Mouse (Mus musculus): ENCODE data around the gene Slc25a29. TPM values are rescaled to one million over a fixed set of nuclear protein-coding genes. Genes with fewer than 3 reads are reported as not detected.

Gene Slc25a29
- polyA plus RNA-seq, 1 experiment, result 24.4 TPM

DNA sequence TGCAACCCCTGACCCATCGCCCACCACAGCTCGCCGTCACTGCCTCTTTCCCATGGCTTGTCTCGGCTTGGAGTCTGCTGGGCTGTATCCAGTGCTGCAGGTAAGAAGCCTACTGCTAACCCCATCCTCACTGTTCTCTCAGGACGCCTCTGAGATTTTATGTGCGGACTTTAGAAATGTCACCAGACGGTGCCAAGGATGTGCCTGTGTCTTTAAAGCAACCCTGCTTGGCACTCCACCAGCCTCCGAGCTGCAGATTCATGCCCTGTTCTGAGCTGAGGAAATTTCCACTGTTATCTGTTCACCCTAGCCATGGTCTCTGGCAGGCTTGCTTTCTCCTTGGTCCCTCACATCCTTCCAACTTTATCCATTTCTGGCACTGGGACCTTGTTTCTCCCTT lies 2.8 kb downstream of the Slc25a29 start:
- Histone ChIP-seq H3K27ac (ENCODE audit: control insufficient read depth, insufficient read depth, low read length) (no peak overlapping the region), H3K4me1 (replicated peaks; ENCODE audit: control insufficient read depth, insufficient read depth, low read length) (peaks cover 24% of the 10 kb centered on the region), H3K36me3 (ENCODE audit: control insufficient read depth, insufficient read depth, low read length) (no peaks in the 10 kb centered on the region), H3K27me3 (ENCODE audit: control insufficient read depth, insufficient read depth, low read length) (no peaks in the 10 kb centered on the region), H3K4me3 (ENCODE audit: control insufficient read depth, insufficient read depth, low read length) (no peak overlapping the region)
- 94% methylated on average over 8 of the region's 8 CpGs for whole genome bisulfite sequencing
- DNase-seq, result no peak
- TF ChIP-seq CTCF (IDR thresholded peaks at IDR 0.05; ENCODE audit: borderline replicate concordance, control insufficient read depth, extremely low read depth, insufficient read depth, low read length, poor library complexity) (no peak), POLR2A (IDR thresholded peaks at IDR 0.05; ENCODE audit: control insufficient read depth, extremely low read depth, insufficient read depth, low read length, poor library complexity) (no peak)

DNA sequence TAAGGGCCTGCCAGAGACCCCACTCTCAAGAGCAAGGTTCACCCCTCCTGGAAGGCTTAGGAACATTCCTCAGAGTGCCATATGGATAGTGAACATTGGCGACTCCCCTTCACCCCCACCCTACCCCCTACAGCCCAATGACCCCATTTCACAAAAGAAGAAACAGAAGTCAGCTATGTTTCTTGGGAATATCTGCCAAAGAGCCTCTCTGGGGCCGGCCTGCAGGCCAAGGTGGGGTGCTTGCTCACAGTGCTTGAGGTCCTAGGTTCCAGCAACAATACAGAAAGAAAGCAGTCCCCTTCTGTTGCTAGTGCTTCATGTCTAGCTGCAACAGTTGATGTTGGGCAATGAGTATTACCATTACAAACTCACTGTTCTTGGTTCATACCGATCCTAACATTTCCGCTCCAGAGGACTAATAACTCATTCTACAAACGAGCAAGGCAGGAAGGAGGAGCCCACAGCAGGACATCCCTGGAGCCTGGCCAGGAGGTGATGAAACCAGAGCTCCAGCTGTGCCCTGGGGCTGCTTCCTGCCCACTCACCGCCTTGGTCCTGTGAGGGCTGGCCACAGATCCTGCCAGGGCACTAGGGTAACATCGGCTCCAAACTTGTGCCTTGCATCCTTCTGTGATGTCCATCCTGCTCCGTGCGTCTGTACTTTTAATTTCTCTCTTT lies 3.6 kb downstream of the Slc25a29 start:
- Histone ChIP-seq H3K4me1 (replicated peaks; ENCODE audit: control insufficient read depth, insufficient read depth, low read length) (peaks cover 17% of the 10 kb centered on the region), H3K27ac (ENCODE audit: control insufficient read depth, insufficient read depth, low read length) (no peak overlapping the region), H3K36me3 (ENCODE audit: control insufficient read depth, insufficient read depth, low read length) (no peaks in the 10 kb centered on the region), H3K4me3 (ENCODE audit: control insufficient read depth, insufficient read depth, low read length) (no peak overlapping the region), H3K27me3 (ENCODE audit: control insufficient read depth, insufficient read depth, low read length) (no peaks in the 10 kb centered on the region)
- whole genome bisulfite sequencing, result 62% methylated on average over 9 of the region's 9 CpGs
- DNase-seq, result no peak
- TF ChIP-seq POLR2A (IDR thresholded peaks at IDR 0.05; ENCODE audit: control insufficient read depth, extremely low read depth, insufficient read depth, low read length, poor library complexity), result no peak
- no peak for TF ChIP-seq CTCF (IDR thresholded peaks at IDR 0.05; ENCODE audit: borderline replicate concordance, control insufficient read depth, extremely low read depth, insufficient read depth, low read length, poor library complexity)

DNA sequence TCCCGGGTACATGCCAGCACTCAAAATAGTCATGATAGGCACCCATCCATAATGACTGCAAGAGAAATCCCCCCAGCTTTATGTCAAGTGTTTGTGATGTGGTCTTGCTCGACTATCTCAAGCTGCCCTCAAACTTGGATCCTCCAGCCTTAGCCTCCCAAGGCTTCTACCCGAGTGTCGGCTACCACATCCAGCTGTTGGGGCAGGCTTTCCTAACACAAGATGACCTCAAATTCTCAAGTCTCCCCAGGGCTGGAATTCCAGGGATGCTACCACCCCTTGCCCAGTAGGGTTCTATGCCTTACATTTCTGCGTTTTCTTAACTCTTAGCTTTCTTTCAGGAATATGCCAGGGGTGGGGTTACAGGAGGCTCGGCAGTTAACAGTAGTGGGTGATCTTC lies 5.3 kb downstream of the Slc25a29 start:
- Histone ChIP-seq H3K27ac (ENCODE audit: control insufficient read depth, insufficient read depth, low read length) (no peak overlapping the region), H3K27me3 (ENCODE audit: control insufficient read depth, insufficient read depth, low read length) (no peaks in the 10 kb centered on the region), H3K4me1 (replicated peaks; ENCODE audit: control insufficient read depth, insufficient read depth, low read length) (peaks cover 8% of the 10 kb centered on the region), H3K36me3 (ENCODE audit: control insufficient read depth, insufficient read depth, low read length) (no peaks in the 10 kb centered on the region), H3K4me3 (ENCODE audit: control insufficient read depth, insufficient read depth, low read length) (no peak overlapping the region)
- 92% methylated on average over 6 of the region's 6 CpGs for WGBS
- TF ChIP-seq CTCF (IDR thresholded peaks at IDR 0.05; ENCODE audit: borderline replicate concordance, control insufficient read depth, extremely low read depth, insufficient read depth, low read length, poor library complexity) (no peak), POLR2A (IDR thresholded peaks at IDR 0.05; ENCODE audit: control insufficient read depth, extremely low read depth, insufficient read depth, low read length, poor library complexity) (no peak)
- DNase-seq, result no peak

DNA sequence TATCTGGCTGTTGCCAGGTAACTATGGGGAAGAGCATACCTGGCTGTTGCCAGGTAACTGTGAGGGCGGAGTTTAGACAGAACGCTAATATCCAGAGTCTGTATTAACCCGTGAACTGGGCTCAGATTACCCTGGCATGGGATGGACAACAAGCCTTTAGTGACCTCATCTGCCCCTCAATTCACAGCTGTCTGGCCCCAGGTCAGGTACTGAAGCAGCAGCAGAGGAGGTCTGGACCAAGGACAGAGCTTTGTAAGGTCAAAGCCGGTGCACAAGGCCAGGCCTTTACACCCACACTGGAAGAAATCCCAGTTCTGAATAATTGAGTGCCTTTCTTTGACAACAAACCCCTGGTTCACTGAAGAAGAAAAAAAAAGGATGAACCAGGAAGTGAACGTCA lies 6.0 kb downstream of the Slc25a29 start:
- no peaks in the 10 kb centered on the region for H3K36me3 ChIP-seq (ENCODE audit: control insufficient read depth, insufficient read depth, low read length)
- DNase-seq, result no peak
- peaks cover 1% of the 10 kb centered on the region; the same call in 1 of the 2 replicates for H3K4me1 ChIP-seq (replicated peaks; ENCODE audit: control insufficient read depth, insufficient read depth, low read length)
- no peak for TF ChIP-seq CTCF (IDR thresholded peaks at IDR 0.05; ENCODE audit: borderline replicate concordance, control insufficient read depth, extremely low read depth, insufficient read depth, low read length, poor library complexity)
- no peak for TF ChIP-seq POLR2A (IDR thresholded peaks at IDR 0.05; ENCODE audit: control insufficient read depth, extremely low read depth, insufficient read depth, low read length, poor library complexity)
- no peak overlapping the region for H3K27ac ChIP-seq (ENCODE audit: control insufficient read depth, insufficient read depth, low read length)
- H3K4me3 ChIP-seq (ENCODE audit: control insufficient read depth, insufficient read depth, low read length), result no peak overlapping the region
- 88% methylated on average over 5 of the region's 5 CpGs for WGBS
- H3K27me3 ChIP-seq (ENCODE audit: control insufficient read depth, insufficient read depth, low read length), result no peaks in the 10 kb centered on the region

DNA sequence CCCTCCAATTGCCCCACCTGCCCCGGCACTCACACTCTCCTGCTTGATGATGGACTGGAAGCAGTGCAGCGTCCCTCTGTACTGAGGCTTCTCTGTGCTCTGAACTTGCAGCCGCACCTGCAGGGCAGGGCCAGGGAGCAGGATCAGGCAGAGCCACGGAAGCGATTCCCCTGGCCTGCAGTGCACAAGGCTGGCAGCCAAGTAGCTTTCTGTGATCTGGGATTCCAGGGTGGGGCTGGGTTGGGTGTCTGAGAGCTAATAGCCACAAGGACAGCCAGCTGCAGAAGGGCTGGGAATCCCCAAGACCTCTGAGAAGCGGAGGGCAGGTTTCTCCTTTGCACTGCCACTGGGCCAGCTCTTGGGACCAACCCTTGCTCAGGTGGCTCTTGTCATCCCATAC lies 8.0 kb downstream of the Slc25a29 start:
- Histone ChIP-seq H3K4me3 (ENCODE audit: control insufficient read depth, insufficient read depth, low read length) (no peak overlapping the region), H3K4me1 (replicated peaks; ENCODE audit: control insufficient read depth, insufficient read depth, low read length) (no peaks in the 10 kb centered on the region), H3K27ac (ENCODE audit: control insufficient read depth, insufficient read depth, low read length) (no peak overlapping the region), H3K27me3 (ENCODE audit: control insufficient read depth, insufficient read depth, low read length) (no peaks in the 10 kb centered on the region), H3K36me3 (ENCODE audit: control insufficient read depth, insufficient read depth, low read length) (no peaks in the 10 kb centered on the region)
- WGBS, result 97% methylated on average over 6 of the region's 6 CpGs
- TF ChIP-seq POLR2A (IDR thresholded peaks at IDR 0.05; ENCODE audit: control insufficient read depth, extremely low read depth, insufficient read depth, low read length, poor library complexity), result no peak
- no peak for TF ChIP-seq CTCF (IDR thresholded peaks at IDR 0.05; ENCODE audit: borderline replicate concordance, control insufficient read depth, extremely low read depth, insufficient read depth, low read length, poor library complexity)
- no peak for DNase-seq

DNA sequence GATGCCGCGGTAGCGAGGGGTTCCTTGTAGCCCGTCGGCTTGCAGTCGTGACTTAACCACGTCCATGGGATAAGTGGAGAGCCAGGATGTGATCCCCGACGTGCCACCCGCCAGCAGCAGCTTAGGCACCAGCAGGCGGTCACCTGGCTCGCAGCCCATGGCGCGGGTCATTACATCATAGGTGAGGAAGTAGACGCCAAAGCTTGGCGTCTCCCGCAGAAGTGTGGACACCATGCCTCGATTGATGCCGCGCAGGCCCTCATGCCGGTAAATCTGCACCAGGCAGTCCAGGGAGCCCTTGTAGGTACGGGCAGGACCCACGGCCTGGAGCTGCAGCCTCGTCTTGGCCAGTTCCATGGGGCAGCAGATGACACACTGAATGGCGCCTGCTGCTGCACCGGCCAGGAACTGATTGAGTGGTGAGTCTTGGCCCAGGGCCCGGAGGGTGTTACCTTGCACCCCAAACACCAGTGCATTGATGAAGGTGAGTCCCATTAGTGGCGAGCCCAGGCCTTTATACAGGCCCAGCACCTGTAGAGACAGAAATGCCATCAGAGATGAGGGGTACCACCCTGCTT lies 8.6 kb downstream of the Slc25a29 start:
- no peaks in the 10 kb centered on the region for H3K4me1 ChIP-seq (replicated peaks; ENCODE audit: control insufficient read depth, insufficient read depth, low read length)
- H3K27me3 ChIP-seq (ENCODE audit: control insufficient read depth, insufficient read depth, low read length), result no peaks in the 10 kb centered on the region
- no peak overlapping the region for H3K27ac ChIP-seq (ENCODE audit: control insufficient read depth, insufficient read depth, low read length)
- no peaks in the 10 kb centered on the region for H3K36me3 ChIP-seq (ENCODE audit: control insufficient read depth, insufficient read depth, low read length)
- no peak for DNase-seq
- 98% methylated on average over 28 of the region's 28 CpGs for WGBS
- TF ChIP-seq CTCF (IDR thresholded peaks at IDR 0.05; ENCODE audit: borderline replicate concordance, control insufficient read depth, extremely low read depth, insufficient read depth, low read length, poor library complexity) (no peak), POLR2A (IDR thresholded peaks at IDR 0.05; ENCODE audit: control insufficient read depth, extremely low read depth, insufficient read depth, low read length, poor library complexity) (no peak)
- no peak overlapping the region for H3K4me3 ChIP-seq (ENCODE audit: control insufficient read depth, insufficient read depth, low read length)
